Mouse (Mus musculus): ENCODE data around the gene Trim75. TPM values are rescaled to one million over a fixed set of nuclear protein-coding genes. Genes with fewer than 3 reads are reported as not detected.

Trim75 gene
- not detected for polyA plus RNA-seq (2017; shearing (Covaris generic))

DNA sequence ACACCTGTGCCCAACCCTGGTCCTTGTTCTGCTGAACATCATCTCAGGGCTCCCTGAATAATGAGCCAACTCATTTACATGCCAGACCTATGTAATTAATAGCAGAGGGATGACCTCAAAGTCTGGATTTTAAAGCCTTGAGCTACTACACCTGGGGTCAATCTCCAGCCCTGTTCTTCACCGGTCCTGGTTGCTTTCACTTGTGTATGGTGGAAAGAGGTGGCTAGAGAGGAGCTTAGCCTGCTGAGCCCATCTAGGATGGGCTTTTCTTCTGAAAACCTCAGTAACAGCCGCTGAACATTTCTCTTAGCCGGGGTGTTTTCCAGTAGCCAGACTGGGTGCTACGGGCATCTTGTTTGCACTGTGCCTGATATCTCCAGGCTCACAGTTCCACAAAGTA, at the start of gene Trim75:
Gene Trim75 (minus strand): TSS at position 101 of the 400 bp plus-strand sequence.

DNA sequence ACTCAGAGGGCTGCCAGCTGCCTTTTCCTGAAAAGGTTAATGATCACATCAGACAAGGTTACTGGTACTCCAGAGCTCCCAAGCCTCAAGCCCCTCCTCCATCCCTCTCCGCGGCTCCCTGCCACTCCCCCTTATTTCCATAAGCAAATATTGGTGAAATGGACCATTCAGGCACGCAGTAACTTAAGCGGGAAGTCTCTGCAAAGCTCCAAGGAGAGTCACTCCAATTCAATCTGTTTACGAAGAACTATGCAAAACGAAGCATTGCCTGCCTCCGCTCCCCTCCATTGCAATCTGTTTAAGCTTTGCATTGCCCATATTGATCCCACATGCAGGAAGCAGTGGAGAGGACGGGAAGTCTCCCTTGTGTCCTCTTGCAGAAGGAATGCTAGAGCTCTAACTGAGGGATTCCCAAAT, 49.5 kb upstream of the Trim75 start, which contains the start of gene Apela:
Gene Apela (minus strand): TSS at position 220 of the 417 bp plus-strand sequence.

DNA sequence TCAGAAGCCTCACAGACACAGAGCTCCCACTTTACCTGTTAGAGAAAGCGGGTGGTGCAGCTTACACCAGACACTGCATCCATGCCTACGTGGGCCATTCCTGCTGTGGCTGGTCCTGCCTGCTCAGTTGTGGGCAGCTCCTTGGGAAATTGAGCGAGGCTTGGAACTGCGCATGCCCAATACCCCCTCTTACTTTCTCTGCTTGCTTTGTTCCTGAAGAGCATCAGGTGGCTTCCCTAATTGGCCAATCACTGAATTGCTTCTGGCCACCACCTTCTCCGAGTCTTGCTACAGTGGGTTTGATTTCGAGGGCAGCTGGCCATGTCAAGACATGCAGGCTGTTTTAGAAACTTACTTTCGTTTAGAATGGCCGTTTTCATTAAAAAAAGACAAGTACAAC, 30.8 kb upstream of the Trim75 start, which contains the start of the genes Trim61 and Trim60:
Gene Trim61 (minus strand): TSS at position 101 of the 400 bp plus-strand sequence.
Gene Trim60 (minus strand): TSS at position 162 of the 400 bp plus-strand sequence.

DNA sequence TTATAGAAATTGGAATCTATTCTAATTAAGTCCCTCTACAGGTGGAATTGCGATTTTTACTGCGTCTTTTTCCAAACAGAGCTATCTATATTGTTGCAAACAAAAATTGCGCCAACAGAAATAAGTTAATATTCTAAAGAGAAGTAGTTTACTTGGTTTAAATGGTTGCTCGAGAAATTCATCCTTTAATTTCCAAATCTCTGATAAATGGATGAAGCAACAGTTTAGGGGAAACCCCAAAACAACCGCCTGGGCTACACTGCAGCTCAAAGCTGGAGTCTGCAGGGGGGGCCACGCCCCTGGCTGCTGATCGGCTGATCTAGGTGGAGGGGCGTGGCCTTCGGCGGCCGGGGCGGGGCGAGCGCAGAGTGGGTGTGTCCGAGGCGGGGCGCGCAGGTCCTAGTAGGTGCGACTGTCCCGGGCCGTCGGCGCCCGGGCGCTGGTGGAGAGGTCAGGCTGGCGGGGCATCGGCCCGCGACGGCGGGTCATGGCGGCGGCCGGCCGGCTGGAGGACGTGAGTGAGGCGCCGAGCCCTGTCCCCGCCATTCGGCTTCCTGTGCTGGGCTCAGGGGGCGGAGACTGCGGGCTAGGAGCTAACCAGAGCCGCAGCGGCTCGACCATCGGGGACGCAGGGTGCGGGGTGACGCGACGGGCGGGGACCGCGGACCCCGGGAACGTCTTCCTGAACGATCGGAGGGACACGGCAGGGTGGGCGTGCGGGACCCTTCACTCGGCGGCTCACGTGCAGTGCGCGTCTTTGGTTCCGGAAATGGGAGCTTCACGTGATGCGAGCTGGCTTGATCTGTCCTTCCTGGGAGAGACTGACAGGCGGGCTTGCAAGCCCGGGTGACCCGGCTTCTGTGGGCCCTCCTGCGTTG, 40.6 kb downstream of the Trim75 start, which contains the start of gene Tmem192:
Gene Tmem192 (plus strand): TSS at position 366 of the 878 bp plus-strand sequence.

Other genes with a start within 250 kb of the Trim75 start
- 2.2 TPM for gene Klhl2, start 137.8 kb downstream of the Trim75 start, polyA plus RNA-seq (2017; shearing (Covaris generic))
- gene Tmem192, start 40.6 kb downstream of the Trim75 start, polyA plus RNA-seq (2017; shearing (Covaris generic)) = 73.4 TPM
- not detected for gene Trim61, start 30.7 kb upstream of the Trim75 start, polyA plus RNA-seq (2017; shearing (Covaris generic))
- not detected for gene Trim60, start 30.8 kb upstream of the Trim75 start, polyA plus RNA-seq (2017; shearing (Covaris generic))
- not detected for gene Apela, start 49.5 kb upstream of the Trim75 start, polyA plus RNA-seq (2017; shearing (Covaris generic))
- not detected for gene Gm10663, start 87.2 kb upstream of the Trim75 start, polyA plus RNA-seq (2017; shearing (Covaris generic))
- not detected for gene BC030870, start 141.7 kb upstream of the Trim75 start, polyA plus RNA-seq (2017; shearing (Covaris generic))